Mouse (Mus musculus) embryonic facial prominence, embryonic 13.5 days (tissue): ENCODE results near the gene Heatr6. TPM values are rescaled to one million over a fixed set of nuclear protein-coding genes. Genes with fewer than 3 reads are reported as not detected.

Experiments used
- ATAC-seq: fragments of 200-750 bp; cut with Nextera tagmentation; 2 replicates; pipeline ENCODE4 v1.8.0; 2017; ENCODE audit warnings: low read depth; ENCODE audit not compliant: insufficient number of reproducible peaks, insufficient read depth, low FRiP score, low TSS enrichment
- H3K27ac ChIP-seq: fragments of 300-500 bp; sonication (generic); 2 replicates; pipeline ENCODE4 v1.5.1; 2015; ENCODE audit warnings: moderate library complexity, mild to moderate bottlenecking, inconsistent platforms
- H3K27me3 ChIP-seq: fragments of 300-500 bp; sonication (generic); 2 replicates; pipeline ENCODE4 v1.6.1; 2015; ENCODE audit warnings: mild to moderate bottlenecking, inconsistent platforms
- H3K36me3 ChIP-seq: fragments of 300-500 bp; sonication (generic); 2 replicates; pipeline ENCODE4 v1.6.1; 2015; ENCODE audit warnings: mild to moderate bottlenecking, inconsistent platforms
- H3K4me1 ChIP-seq: fragments of 300-500 bp; sonication (generic); 2 replicates; pipeline ENCODE4 v1.6.1; 2015; ENCODE audit warnings: inconsistent platforms
- H3K4me2 ChIP-seq: fragments of 300-500 bp; sonication (generic); 2 replicates; pipeline ENCODE4 v1.6.1; 2015; ENCODE audit warnings: moderate library complexity, mild to moderate bottlenecking, inconsistent platforms
- H3K4me3 ChIP-seq: fragments of 300-500 bp; sonication (generic); 2 replicates; pipeline ENCODE4 v1.5.1; 2015; ENCODE audit warnings: mild to moderate bottlenecking, inconsistent platforms
- H3K9ac ChIP-seq: fragments of 300-500 bp; sonication (generic); 2 replicates; pipeline ENCODE4 v1.6.1; 2015; ENCODE audit warnings: mild to moderate bottlenecking, inconsistent platforms
- H3K9me3 ChIP-seq: fragments of 300-500 bp; sonication (generic); 2 replicates; pipeline ENCODE4 v1.6.1; 2016; ENCODE audit warnings: inconsistent platforms
- WGBS: fragments of 180-500 bp; shearing (Covaris S2); methylation state at CpG from one replicate; pipeline ENCODE4 v1.1.7; 2015; ENCODE audit warnings: mixed read lengths; 5-methylcytosine and 5-hydroxymethylcytosine counted together
- polyA plus RNA-seq: library from polyadenylated mRNA; unstranded; fragments of >200 nt; fragmentation: Nextera tagmentation; extraction: Ambion mirVana; gene quantifications from 2 replicates; pipeline ENCODE4 v1.2.1, GENCODE M21; 2015

Heatr6 gene
- polyA plus RNA-seq, 1 experiment from 2014 or later: 32.1 TPM

- H3K9ac ChIP-seq: no peak overlapping the region
- no peak overlapping the region for H3K27ac ChIP-seq
- H3K4me1 ChIP-seq: no peaks in the 10 kb centered on the region
- no peaks in the 10 kb centered on the region for H3K9me3 ChIP-seq
- peaks cover 99% of the 10 kb centered on the region for H3K36me3 ChIP-seq
- 87% methylated on average over 9 of the region's 9 CpGs for WGBS
- no peak overlapping the region for H3K4me2 ChIP-seq
- ATAC-seq: no peak
- no peak overlapping the region for H3K4me3 ChIP-seq
- no peaks in the 10 kb centered on the region for H3K27me3 ChIP-seq
Measured at GRCm38 (mm10) chr11:83767306-83767705, 13.8 kb downstream of the Heatr6 start.

GRCm38 (mm10) chr11:83768976-83769375 is 15.5 kb downstream of the Heatr6 start:
- 79% methylated on average over 4 of the region's 4 CpGs for WGBS
- H3K4me1 ChIP-seq: no peaks in the 10 kb centered on the region
- peaks cover 99% of the 10 kb centered on the region for H3K36me3 ChIP-seq
- no peak overlapping the region for H3K9ac ChIP-seq
- H3K27me3 ChIP-seq: no peaks in the 10 kb centered on the region
- H3K4me2 ChIP-seq: no peak overlapping the region
- H3K27ac ChIP-seq: no peak overlapping the region
- no peak overlapping the region for H3K4me3 ChIP-seq
- no peaks in the 10 kb centered on the region for H3K9me3 ChIP-seq
- ATAC-seq: no peak

GRCm38 (mm10) chr11:83771014-83771413 is 17.5 kb downstream of the Heatr6 start:
- H3K36me3 ChIP-seq: peaks cover 97% of the 10 kb centered on the region
- WGBS: 95% methylated on average over 7 of the region's 7 CpGs
- no peak for ATAC-seq

GRCm38 (mm10) chr11:83772341-83772740 is 18.8 kb downstream of the Heatr6 start:
- Histone ChIP-seq H3K4me3 (no peak overlapping the region), H3K9me3 (no peaks in the 10 kb centered on the region), H3K9ac (no peak overlapping the region), H3K4me1 (no peaks in the 10 kb centered on the region), H3K4me2 (no peak overlapping the region), H3K27me3 (no peaks in the 10 kb centered on the region), H3K36me3 (peaks cover 97% of the 10 kb centered on the region), H3K27ac (no peak overlapping the region)
- WGBS: 89% methylated on average over 6 of the region's 6 CpGs
- ATAC-seq: no peak

More at GRCm38 (mm10) chr11:83771014-83771413, 17.5 kb downstream of the Heatr6 start:
- Histone ChIP-seq H3K4me2 (no peak overlapping the region), H3K4me3 (no peak overlapping the region), H3K4me1 (no peaks in the 10 kb centered on the region), H3K27me3 (no peaks in the 10 kb centered on the region), H3K9me3 (no peaks in the 10 kb centered on the region), H3K9ac (no peak overlapping the region), H3K27ac (no peak overlapping the region)

- Histone ChIP-seq H3K36me3 (peaks cover 92% of the 10 kb centered on the region), H3K4me1 (no peaks in the 10 kb centered on the region)
- WGBS: 93% methylated on average over 16 of the region's 16 CpGs
Measured at GRCm38 (mm10) chr11:83773691-83774090, 20.2 kb downstream of the Heatr6 start.

GRCm38 (mm10) chr11:83774324-83774723 is 20.8 kb downstream of the Heatr6 start:
- H3K27me3 ChIP-seq: no peaks in the 10 kb centered on the region
- no peak overlapping the region for H3K4me3 ChIP-seq
- peaks cover 92% of the 10 kb centered on the region for H3K36me3 ChIP-seq
- 93% methylated on average over 11 of the region's 11 CpGs for WGBS
- H3K27ac ChIP-seq: no peak overlapping the region
- H3K9me3 ChIP-seq: no peaks in the 10 kb centered on the region
- no peak overlapping the region for H3K4me2 ChIP-seq
- no peak for ATAC-seq
- H3K4me1 ChIP-seq: no peaks in the 10 kb centered on the region
- no peak overlapping the region for H3K9ac ChIP-seq

More at GRCm38 (mm10) chr11:83773691-83774090, 20.2 kb downstream of the Heatr6 start:
- Histone ChIP-seq H3K4me2 (no peak overlapping the region), H3K4me3 (no peak overlapping the region), H3K9me3 (no peaks in the 10 kb centered on the region), H3K9ac (no peak overlapping the region), H3K27me3 (no peaks in the 10 kb centered on the region), H3K27ac (no peak overlapping the region)
- no peak for ATAC-seq

GRCm38 (mm10) chr11:83776798-83777197 is 23.3 kb downstream of the Heatr6 start:
- no peaks in the 10 kb centered on the region for H3K27me3 ChIP-seq

GRCm38 (mm10) chr11:83783931-83784600 is 30.6 kb downstream of the Heatr6 start:
- Histone ChIP-seq H3K4me2 (no peak overlapping the region), H3K27me3 (no peaks in the 10 kb centered on the region), H3K9ac (no peak overlapping the region), H3K9me3 (no peaks in the 10 kb centered on the region), H3K4me3 (no peak overlapping the region), H3K4me1 (peaks cover 5% of the 10 kb centered on the region; the same call in 1 of the 2 replicates), H3K27ac (no peak overlapping the region), H3K36me3 (peaks cover 47% of the 10 kb centered on the region)
- peak; percentile 27; the same call in 1 of the 2 replicates for ATAC-seq
- WGBS: 75% methylated on average over 14 of the region's 14 CpGs

More at GRCm38 (mm10) chr11:83776798-83777197, 23.3 kb downstream of the Heatr6 start:
- H3K27ac ChIP-seq: no peak overlapping the region
- no peaks in the 10 kb centered on the region for H3K9me3 ChIP-seq
- H3K4me3 ChIP-seq: no peak overlapping the region
- H3K36me3 ChIP-seq: peaks cover 93% of the 10 kb centered on the region
- 92% methylated on average over 8 of the region's 8 CpGs for WGBS
- no peak overlapping the region for H3K9ac ChIP-seq
- H3K4me1 ChIP-seq: no peaks in the 10 kb centered on the region
- no peak for ATAC-seq
- H3K4me2 ChIP-seq: no peak overlapping the region

- 78% methylated on average over 2 of the region's 2 CpGs for WGBS
- Histone ChIP-seq H3K4me2 (no peak overlapping the region), H3K9me3 (no peaks in the 10 kb centered on the region), H3K9ac (no peak overlapping the region), H3K27me3 (no peaks in the 10 kb centered on the region), H3K4me3 (no peak overlapping the region), H3K4me1 (peaks cover 5% of the 10 kb centered on the region; the same call in 1 of the 2 replicates), H3K36me3 (peaks cover 41% of the 10 kb centered on the region), H3K27ac (no peak overlapping the region)
- no peak for ATAC-seq
Measured at GRCm38 (mm10) chr11:83784661-83785060, 31.2 kb downstream of the Heatr6 start.

GRCm38 (mm10) chr11:83785366-83785765 is 31.9 kb downstream of the Heatr6 start:
- no peak for ATAC-seq
- no peak overlapping the region for H3K4me3 ChIP-seq
- peaks cover 5% of the 10 kb centered on the region; the same call in 1 of the 2 replicates for H3K4me1 ChIP-seq
- no peak overlapping the region for H3K9ac ChIP-seq
- peaks cover 34% of the 10 kb centered on the region for H3K36me3 ChIP-seq
- no peaks in the 10 kb centered on the region for H3K9me3 ChIP-seq
- no peak overlapping the region for H3K27ac ChIP-seq
- no peaks in the 10 kb centered on the region for H3K27me3 ChIP-seq
- 13% methylated on average over 2 of the region's 2 CpGs for WGBS
- no peak overlapping the region for H3K4me2 ChIP-seq

- 69% methylated on average over 4 of the region's 4 CpGs for WGBS
- H3K4me2 ChIP-seq: no peak overlapping the region
- H3K9ac ChIP-seq: no peak overlapping the region
- no peaks in the 10 kb centered on the region for H3K27me3 ChIP-seq
- H3K27ac ChIP-seq: no peak overlapping the region
- peaks cover 19% of the 10 kb centered on the region for H3K36me3 ChIP-seq
- peaks cover 5% of the 10 kb centered on the region; the same call in 1 of the 2 replicates for H3K4me1 ChIP-seq
- H3K4me3 ChIP-seq: no peak overlapping the region
- no peaks in the 10 kb centered on the region for H3K9me3 ChIP-seq
- ATAC-seq: no peak
Measured at GRCm38 (mm10) chr11:83786835-83787234, 33.3 kb downstream of the Heatr6 start.

- Histone ChIP-seq H3K9ac (no peak overlapping the region), H3K9me3 (no peaks in the 10 kb centered on the region), H3K36me3 (peaks cover 14% of the 10 kb centered on the region), H3K27me3 (no peaks in the 10 kb centered on the region), H3K27ac (no peak overlapping the region), H3K4me1 (peaks cover 5% of the 10 kb centered on the region; the same call in 1 of the 2 replicates), H3K4me3 (no peak overlapping the region), H3K4me2 (no peak overlapping the region)
- 82% methylated on average over 15 of the region's 15 CpGs for WGBS
- ATAC-seq: no peak
Measured at GRCm38 (mm10) chr11:83787401-83788021, 34.0 kb downstream of the Heatr6 start.
